Mouse (Mus musculus) liver, embryonic 14.5 days (tissue): ENCODE measurements around the gene Spout1. TPM values are rescaled to one million over a fixed set of nuclear protein-coding genes. Genes with fewer than 3 reads are reported as not detected.
"Not testable (repeated sequence)": the region's sequence is repeated elsewhere in the genome, so short reads cannot be mapped to it uniquely, and the experiment has no call there.

Experiments
- ATAC-seq: fragments of 200-750 bp; cut with Nextera tagmentation; 2 replicates; pipeline ENCODE4 v1.8.0; 2017; ENCODE audit warnings: moderate number of reproducible peaks, mild to moderate bottlenecking, moderate library complexity; ENCODE audit not compliant: insufficient read depth
- DNase-seq, 3 experiments: peaks; one replicate each; pipeline ENCODE4 v3.0.0-alpha.2; 2012 to 2013; ENCODE audit warnings: low read depth in 3 of 3, low spot score in 3 of 3
- H3K27ac ChIP-seq: fragments of 300-500 bp; sonication (generic); 2 replicates; pipeline ENCODE4 v1.5.1; 2014; ENCODE audit warnings: moderate library complexity, mild to moderate bottlenecking, control low read depth, inconsistent platforms
- H3K27me3 ChIP-seq: fragments of 300-500 bp; sonication (generic); 2 replicates; pipeline ENCODE4 v1.6.1; 2014; ENCODE audit warnings: mild to moderate bottlenecking, low read length, moderate library complexity; ENCODE audit not compliant: control insufficient read depth, insufficient read depth
- H3K36me3 ChIP-seq: fragments of 300-500 bp; sonication (generic); replicated peaks from 2 replicates; pipeline ENCODE4 v1.6.1; 2014; ENCODE audit warnings: low read depth; ENCODE audit not compliant: control insufficient read depth, insufficient read depth
- H3K4me1 ChIP-seq, 2 experiments: fragments of 200-500 bp in 1 of 2; fragments of 300-500 bp in 1 of 2; sonication (generic) in 1 of 2; replicated peaks; 2 replicates each; pipeline ENCODE4 v1.6.1; 2012 to 2014; ENCODE audit warnings: antibody characterized with exemption in 1 of 2, inconsistent platforms in 1 of 2, low read length in 1 of 2; ENCODE audit not compliant: control insufficient read depth in 2 of 2, insufficient read depth in 2 of 2
- H3K4me2 ChIP-seq: fragments of 300-500 bp; sonication (generic); 2 replicates; pipeline ENCODE4 v1.6.1; 2014; ENCODE audit warnings: low read depth, mild to moderate bottlenecking, control low read depth, moderate library complexity
- H3K4me3 ChIP-seq, 2 experiments: fragments of 200-500 bp in 1 of 2; fragments of 300-500 bp in 1 of 2; sonication (generic) in 1 of 2; 2 replicates each; pipeline ENCODE4 v1.5.1; 2012 to 2014; ENCODE audit warnings: low read depth in 2 of 2, low read length in 2 of 2, mild to moderate bottlenecking in 2 of 2, control low read depth in 1 of 2, inconsistent platforms in 1 of 2, moderate library complexity in 1 of 2; ENCODE audit not compliant: insufficient read depth in 1 of 2
- H3K9ac ChIP-seq: fragments of 300-500 bp; sonication (generic); replicated peaks from 2 replicates; pipeline ENCODE4 v1.6.1; 2014; ENCODE audit warnings: mild to moderate bottlenecking, control low read depth, moderate library complexity
- H3K9me3 ChIP-seq: fragments of 300-500 bp; sonication (generic); 2 replicates; pipeline ENCODE4 v1.6.1; 2016; ENCODE audit warnings: low read length, mixed read lengths; ENCODE audit not compliant: control insufficient read depth
- CTCF ChIP-seq: IDR thresholded peaks from 2 replicates; pipeline ENCODE4 v1.5.1; 2016; ENCODE audit warnings: antibody characterized with exemption, low read depth, control low read depth
- EP300 ChIP-seq: IDR thresholded peaks from 2 replicates; pipeline ENCODE4 v1.6.1; 2016; ENCODE audit warnings: antibody characterized with exemption, low read depth
- WGBS: fragments of 180-500 bp; shearing (Covaris S2); extraction: QIAGEN DNeasy Blood & Tissue Kit; methylation state at CpG from one replicate; pipeline ENCODE4 v1.1.7; 2014; ENCODE audit not compliant: insufficient replicate concordance; 5-methylcytosine and 5-hydroxymethylcytosine counted together
- polyA plus RNA-seq, 2 experiments: library from polyadenylated mRNA; depleted of rRNA in 1 of 2; stranded (reverse) in 1 of 2; unstranded in 1 of 2; fragments of >200 nt; fragmentation: Nextera tagmentation in 1 of 2; extraction: Ambion mirVana in 1 of 2; gene quantifications; 2 replicates each; pipeline versions ENCODE4 v1.2.1 to v1.2.3; 2012 to 2014

The Spout1 gene
- polyA plus RNA-seq, 2 experiments, result 18.7 to 20.3 TPM

DNA sequence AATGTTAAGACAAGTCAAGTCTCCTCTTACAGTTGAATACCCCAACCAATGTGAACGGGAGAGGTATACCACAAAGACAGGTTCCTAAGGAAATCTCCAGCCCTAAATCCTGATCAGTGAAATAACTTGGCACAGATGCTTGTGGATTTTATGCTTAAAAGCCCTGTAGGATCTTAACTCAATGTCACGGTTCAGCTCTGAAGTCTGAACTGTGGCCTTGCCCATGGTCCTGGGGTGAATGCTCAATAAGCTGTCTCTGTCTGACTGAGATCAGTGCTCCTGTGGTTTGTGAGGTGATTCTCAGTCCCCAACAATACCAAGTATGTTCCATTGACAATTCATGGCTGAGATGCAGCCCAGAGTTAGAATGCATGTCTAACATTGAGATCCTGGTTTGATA is 4.2 kb upstream of the Spout1 start:
- no peaks in the 10 kb centered on the region for H3K36me3 ChIP-seq
- no peak for TF ChIP-seq CTCF
- no peak for TF ChIP-seq EP300
- H3K27ac ChIP-seq, result no peak overlapping the region
- no peak for ATAC-seq
- H3K9ac ChIP-seq, result no peak overlapping the region
- DNase-seq, result no peak
- H3K4me3 ChIP-seq, result no peak overlapping the region
- no peak overlapping the region for H3K4me2 ChIP-seq
- H3K27me3 ChIP-seq, result no peaks in the 10 kb centered on the region
- H3K4me1 ChIP-seq, result peaks cover 16 to 22% of the 10 kb centered on the region in 2 experiments
- WGBS, result 74% methylated on average over 2 of the region's 2 CpGs
- no peaks in the 10 kb centered on the region for H3K9me3 ChIP-seq

DNA sequence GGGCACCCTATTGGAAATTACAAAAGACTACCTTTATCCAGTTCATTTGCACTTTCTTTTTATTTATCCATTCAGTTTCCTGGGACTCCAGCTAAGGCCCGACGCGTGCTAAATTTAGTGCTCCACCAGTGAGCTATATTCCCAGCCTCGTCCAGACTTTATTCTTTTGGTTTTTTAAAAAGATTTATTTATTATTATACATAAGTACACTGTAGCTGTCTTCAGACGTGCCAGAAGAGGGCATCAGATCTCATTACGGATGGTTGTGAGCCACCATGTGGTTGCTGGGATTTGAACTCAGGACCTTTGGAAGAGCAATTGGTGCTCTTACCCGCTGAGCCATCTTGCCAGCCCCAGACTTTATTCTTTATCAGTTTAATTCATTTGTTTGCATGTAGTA is 452 bp upstream of the Spout1 start:
- peak overlapping the region in 1 of 2 experiments; percentile 68; a peak in 2 of 4 replicates for H3K4me3 ChIP-seq
- 53% methylated on average over 7 of the region's 7 CpGs for WGBS
- ATAC-seq, result not testable (repeated sequence)

DNA sequence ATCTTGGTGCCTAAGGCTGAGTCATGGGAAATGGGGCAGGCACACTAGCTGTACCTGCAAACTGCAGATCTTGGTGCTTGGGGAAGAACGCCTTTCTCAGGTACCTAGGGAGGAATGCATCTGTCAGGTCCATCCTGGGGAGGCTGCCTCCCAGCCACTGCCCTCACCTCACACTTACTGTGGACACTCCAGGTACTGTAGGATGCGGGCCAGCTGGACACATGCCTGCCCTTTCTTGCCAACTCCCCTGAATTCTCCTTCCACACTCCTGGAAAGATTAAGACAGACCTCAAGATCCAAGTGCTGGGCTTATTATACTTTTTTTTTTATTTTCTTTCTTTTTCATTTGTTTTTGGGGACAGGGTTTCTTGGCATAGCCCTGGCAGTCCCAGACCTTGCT is 1.7 kb downstream of the Spout1 start:
- H3K4me1 ChIP-seq, result peaks cover 5 to 8% of the 10 kb centered on the region in 2 experiments; a peak in 3 of 4 replicates
- no peaks in the 10 kb centered on the region for H3K27me3 ChIP-seq
- H3K27ac ChIP-seq, result no peak overlapping the region
- WGBS, result 83% methylated on average over 2 of the region's 2 CpGs
- DNase-seq (no peak), ATAC-seq (no peak)
- H3K36me3 ChIP-seq, result peaks cover 23% of the 10 kb centered on the region
- no peak overlapping the region for H3K4me2 ChIP-seq
- TF ChIP-seq EP300 (no peak), CTCF (no peak)
- no peak overlapping the region for H3K9ac ChIP-seq
- H3K9me3 ChIP-seq, result no peaks in the 10 kb centered on the region; the same call in 1 of the 2 replicates
- H3K4me3 ChIP-seq, result no peak overlapping the region

More for the DNA sequence above, 452 bp upstream of the Spout1 start:
- H3K36me3 ChIP-seq, result peaks cover 16% of the 10 kb centered on the region
- H3K9me3 ChIP-seq, H3K27ac ChIP-seq, H3K27me3 ChIP-seq, H3K9ac ChIP-seq, DNase-seq: not testable (repeated sequence)
- peak; percentile 5; the same call in 1 of the 2 replicates for TF ChIP-seq CTCF
- peaks cover 5 to 10% of the 10 kb centered on the region in 2 experiments; a peak in 3 of 4 replicates for H3K4me1 ChIP-seq
- H3K4me2 ChIP-seq, result peak overlapping the region; percentile 76

DNA sequence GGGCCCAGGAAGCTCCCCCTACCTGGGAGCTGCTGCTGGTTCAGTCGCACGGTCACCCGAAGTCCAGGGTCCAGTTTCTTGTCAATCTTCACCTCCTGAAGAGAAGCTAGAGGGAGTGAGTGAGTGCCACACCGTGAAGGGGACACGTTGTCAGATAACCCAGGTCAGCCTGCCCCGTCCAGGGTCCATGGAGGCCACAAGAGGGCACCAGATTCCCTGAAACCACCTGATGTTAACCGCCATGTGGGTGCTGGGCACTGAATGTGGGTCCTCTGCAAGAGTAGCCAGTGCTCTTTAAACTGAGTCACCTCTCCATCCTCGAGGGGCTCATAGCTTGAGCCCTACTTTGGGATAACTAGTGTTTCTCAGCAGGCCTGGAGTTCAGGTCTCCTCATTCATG is 2.4 kb downstream of the Spout1 start:
- Histone ChIP-seq H3K4me1 (peaks cover 5 to 6% of the 10 kb centered on the region in 2 experiments; a peak in 3 of 4 replicates), H3K9me3 (no peaks in the 10 kb centered on the region; the same call in 1 of the 2 replicates), H3K4me2 (no peak overlapping the region), H3K4me3 (no peak overlapping the region), H3K36me3 (peaks cover 23% of the 10 kb centered on the region), H3K9ac (no peak overlapping the region), H3K27ac (no peak overlapping the region), H3K27me3 (no peaks in the 10 kb centered on the region)
- no peak for DNase-seq
- peak; percentile 68 for TF ChIP-seq CTCF
- TF ChIP-seq EP300, result no peak
- 77% methylated on average over 8 of the region's 8 CpGs for WGBS
- no peak for ATAC-seq

DNA sequence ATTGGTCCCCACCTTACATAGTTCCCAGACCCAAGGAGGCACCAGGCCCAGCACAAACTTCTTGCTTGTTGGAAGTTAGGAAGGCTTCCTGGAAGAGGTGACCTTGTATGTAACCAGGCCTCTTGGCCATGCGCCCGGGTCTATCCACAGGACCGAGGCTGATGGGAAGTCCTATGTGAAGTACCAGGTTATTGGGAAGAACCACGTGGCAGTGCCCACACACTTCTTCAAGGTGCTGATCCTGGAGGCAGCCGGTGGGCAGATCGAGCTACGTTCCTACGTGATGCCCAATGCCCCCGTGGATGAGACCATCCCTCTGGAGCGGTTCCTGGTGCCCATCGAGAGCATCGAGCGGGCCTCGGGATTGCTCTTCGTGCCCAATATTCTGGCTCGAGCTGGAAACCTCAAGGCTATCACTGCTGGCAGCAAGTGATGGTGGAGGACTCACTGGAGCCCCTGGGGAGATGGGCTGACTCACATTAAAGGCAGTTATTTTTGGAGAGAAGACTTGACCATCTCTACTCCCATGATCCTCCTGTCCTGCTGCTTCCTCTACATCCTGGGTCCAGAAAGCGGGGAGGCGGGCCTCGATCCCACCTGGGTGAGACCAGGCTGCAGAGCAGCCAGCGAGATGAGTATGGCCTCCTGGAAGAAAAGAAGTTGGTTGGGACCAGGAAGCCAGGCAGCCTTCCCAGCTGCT is 4.6 kb downstream of the Spout1 start:
- H3K27me3 ChIP-seq, result no peaks in the 10 kb centered on the region
- H3K4me3 ChIP-seq, result no peak overlapping the region
- no peak overlapping the region for H3K9ac ChIP-seq
- DNase-seq (no peak), ATAC-seq (no peak)
- no peak overlapping the region for H3K27ac ChIP-seq
- peaks cover 5 to 6% of the 10 kb centered on the region in 2 experiments; a peak in 3 of 4 replicates for H3K4me1 ChIP-seq
- TF ChIP-seq CTCF (no peak), EP300 (no peak)
- no peak overlapping the region for H3K4me2 ChIP-seq
- no peaks in the 10 kb centered on the region; the same call in 1 of the 2 replicates for H3K9me3 ChIP-seq
- 93% methylated on average over 20 of the region's 20 CpGs for WGBS
- H3K36me3 ChIP-seq, result peaks cover 23% of the 10 kb centered on the region
